Mouse (Mus musculus): ENCODE results near the gene Hdac4.

DNA sequence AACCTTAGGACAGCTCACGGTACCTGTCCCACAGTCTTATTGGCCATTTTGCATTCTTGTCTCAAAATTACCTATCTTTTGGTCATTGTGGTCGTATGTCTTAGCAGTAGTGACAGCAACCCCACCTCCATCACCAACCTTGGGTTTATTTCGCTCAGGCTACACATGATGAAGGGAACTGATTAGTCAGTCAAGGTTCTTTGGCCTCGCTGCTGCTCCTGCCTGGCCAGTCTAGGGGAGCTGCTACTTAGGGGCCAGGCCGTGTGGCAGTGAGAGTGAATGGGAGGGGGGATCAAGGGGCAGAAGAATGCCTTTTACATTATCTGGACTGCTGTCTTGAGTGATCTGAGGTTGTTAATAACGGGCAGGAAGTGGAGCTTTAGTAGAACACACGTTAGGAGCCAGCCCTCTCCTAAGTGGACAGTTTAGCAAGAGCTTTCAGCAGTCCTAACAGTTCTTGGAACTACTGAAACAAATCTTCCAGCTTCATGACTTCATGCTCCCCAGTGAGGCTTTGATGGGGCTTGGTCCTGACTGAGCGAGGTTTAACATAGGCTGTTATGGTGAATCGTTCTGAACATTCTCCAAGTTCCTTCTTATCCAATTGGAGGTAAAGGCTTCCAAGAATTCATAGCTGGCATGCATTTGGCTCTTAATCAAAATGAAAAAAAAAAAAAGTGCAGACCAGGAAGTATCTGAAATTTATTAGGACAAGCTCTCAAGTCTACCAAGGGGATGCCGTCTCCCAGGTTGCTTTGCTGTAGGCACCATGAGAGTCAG lies 267.8 kb downstream of the Hdac4 start:
- TF ChIP-seq CTCF (IDR thresholded peaks at IDR 0.05) (no peak), EP300 (IDR thresholded peaks at IDR 0.05) (peak; percentile 75)
